Mouse (Mus musculus): Measurements from ENCODE around the gene Klk9. TPM values are rescaled to one million over a fixed set of nuclear protein-coding genes. Genes with fewer than 3 reads are reported as not detected.

The Klk9 gene
- polyA plus RNA-seq (2012; rRNA removed) = 13.5 and 28.2 TPM in 2 replicates

DNA sequence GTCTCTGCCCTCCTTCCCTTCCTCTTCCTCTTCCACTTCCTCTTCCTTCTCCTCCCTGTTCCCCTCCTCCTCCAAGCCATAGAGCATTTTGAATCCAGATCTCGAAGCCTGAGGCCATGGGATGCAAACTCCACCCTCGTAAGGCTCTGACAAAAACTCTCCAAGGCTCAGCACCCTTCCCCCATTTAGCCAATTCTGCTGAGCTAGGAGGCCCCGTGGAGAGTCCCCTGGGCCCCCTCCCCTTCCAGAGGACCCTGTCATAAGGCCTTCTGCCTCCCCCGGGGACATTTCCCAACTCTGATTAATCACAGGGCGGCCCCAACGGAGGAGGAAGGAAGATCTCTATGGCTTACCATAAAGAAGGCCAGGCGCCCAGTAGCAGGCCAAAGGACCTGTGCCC is at the start of gene Klk9:
Klk9 (plus strand) TSS at position 301 of the 400 bp plus-strand sequence.

DNA sequence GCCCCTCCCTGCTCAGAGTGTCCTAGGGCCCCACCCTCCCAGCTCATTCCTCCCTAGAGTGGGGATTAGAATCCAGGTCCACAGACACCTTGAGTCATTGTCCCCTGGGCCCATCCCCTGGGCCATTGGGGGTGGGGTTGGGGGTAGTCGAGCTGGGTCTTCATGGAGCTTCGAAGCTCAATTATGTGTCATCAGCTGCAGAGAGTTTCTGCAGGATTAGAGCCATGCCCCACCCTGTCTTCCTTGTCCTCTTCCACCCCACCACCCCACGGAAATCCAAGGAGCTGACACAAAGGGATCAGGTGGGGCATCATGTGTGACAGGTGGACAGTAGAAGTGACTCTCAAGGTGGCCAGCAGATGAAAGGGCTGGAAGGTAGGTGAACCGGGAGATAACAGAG is 23.1 kb upstream of the Klk9 start, which contains the start of gene Klk12:
Klk12 (plus strand) TSS at position 301 of the 400 bp plus-strand sequence.

DNA sequence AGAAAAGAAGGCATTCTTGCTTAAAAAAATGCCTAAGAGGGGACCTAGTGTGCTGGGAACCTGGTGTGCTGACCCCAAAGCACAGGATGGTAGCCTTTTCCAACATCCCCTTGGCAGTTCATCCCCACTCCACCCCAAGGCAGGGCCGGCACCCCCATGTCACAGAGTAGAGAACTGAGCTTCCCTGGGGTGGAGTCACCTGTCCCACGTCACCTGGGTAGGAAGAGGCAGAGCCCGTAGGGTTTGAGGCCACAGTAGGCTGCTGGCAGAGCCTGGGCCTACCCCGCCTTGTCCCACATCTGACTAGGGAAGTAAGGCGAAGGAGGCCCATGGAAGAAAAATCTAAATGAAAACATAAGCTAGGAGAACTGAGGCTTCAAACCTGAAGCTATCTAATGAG is 17.3 kb upstream of the Klk9 start, which contains the start of gene Klk11:
Klk11 (plus strand) TSS at position 241 of the 400 bp plus-strand sequence.

DNA sequence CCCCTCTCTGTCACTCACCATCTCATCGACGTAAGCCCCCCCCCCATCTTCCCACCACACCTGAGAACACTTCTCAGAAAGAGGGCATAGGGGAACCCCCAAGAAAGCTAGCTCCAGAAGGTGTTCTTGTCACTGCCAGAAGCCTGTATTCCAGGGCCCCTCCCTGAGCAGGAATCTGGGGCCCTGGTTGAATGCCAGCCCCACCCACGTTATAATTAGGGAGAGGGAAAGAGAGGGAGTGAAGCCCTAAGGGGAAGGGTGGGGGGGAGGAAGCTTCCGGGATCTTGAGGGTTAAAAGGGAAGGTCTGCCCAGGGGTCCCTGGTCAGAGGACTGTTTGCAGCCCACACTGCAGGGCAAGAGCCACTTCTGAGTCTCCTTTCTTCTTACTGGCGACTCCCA is 10.9 kb upstream of the Klk9 start, which contains the start of gene Klk10:
Klk10 (plus strand) TSS at position 290 of the 400 bp plus-strand sequence.

DNA sequence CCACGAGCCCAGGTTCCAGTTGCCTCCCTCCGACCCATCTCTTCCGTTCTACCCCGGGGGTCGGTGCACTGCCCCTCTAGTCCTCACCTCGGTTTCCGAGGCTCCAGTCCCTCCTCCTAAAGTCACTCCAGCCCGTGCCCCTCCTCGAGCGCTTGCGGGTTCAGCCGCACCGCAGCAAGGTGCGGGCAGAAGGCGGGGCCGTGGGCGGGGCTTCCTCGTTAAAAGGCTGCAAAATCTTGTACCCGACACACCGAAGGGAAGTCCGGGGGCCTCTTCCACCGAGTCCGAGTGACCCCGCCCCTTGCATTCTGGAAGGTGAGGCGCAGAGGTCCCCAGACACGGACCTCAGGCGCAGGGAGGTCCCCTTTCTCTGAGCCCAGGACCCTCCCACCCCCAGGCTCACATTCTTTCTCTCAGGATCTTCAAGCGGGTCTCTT is 5.7 kb downstream of the Klk9 start, which contains the start of gene Klk8:
Klk8 (plus strand) TSS at position 245 of the 437 bp plus-strand sequence.

DNA sequence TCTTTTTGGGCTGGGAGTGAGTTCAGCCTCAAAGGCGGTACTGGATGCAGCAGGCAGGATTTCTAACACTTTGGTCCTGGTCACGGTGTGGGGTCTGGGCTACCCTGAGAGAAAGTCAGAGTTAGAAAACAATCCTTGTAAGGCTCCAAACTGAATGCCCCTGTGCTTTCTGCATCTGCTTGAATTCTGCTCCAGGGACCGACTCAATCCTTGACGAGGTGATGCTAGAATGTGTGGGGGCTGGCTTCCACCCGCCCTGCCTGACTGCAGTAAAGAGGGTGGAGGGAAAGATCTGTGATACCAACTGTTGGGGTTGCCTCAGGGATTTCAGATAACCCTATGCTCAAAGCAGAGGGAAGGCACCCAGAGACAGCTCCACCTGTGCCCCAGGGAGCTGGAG is 19.3 kb downstream of the Klk9 start, which contains the start of gene Klk7:
Klk7 (plus strand) TSS at position 301 of the 400 bp plus-strand sequence.

DNA sequence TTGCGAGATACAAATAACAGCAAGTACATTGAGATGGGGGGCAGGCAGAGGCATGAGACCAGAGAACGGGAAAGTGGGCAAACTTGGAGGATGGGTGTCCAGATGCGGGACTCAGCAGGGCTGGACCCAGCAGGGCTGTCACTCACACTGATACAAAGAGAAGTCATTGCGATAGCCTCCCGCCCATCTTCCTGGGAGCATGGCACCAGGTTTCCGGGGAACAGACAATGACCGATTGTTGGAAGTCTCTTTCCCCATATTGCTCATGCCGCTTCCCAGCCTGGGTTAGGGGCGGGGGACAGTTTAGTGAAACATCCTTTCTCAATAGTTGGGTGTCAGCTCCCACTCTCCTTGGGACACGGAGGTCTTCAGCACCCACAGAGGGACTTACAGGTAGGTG is 32.5 kb downstream of the Klk9 start, which contains the start of gene Klk6:
Klk6 (plus strand) TSS at position 301 of the 400 bp plus-strand sequence.

DNA sequence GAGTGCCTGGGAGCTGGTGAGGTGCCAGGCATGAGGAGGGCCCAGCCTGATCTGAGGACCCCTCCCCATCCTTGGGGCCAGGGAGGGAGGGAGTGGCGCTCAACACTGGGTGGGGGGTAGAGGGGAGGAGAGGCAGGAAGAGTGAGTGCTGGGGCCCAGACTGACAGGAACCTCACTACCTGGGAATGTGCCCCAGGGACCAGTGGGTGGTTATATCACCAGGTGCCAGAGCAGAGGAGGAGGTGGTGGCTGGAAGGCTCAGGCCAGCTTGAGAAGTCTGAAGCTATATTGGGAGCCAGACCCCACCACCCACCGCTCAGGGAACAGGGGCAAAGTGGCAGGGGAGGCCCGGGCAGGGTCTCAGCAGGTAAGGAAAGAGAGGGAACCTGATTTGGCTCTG is 50.0 kb downstream of the Klk9 start, which contains the start of gene Klk5:
Klk5 (plus strand) TSS at position 271 of the 400 bp plus-strand sequence.

Other genes starting within 250 kb of the Klk9 start
- gene Cd33, start 247.5 kb upstream of the Klk9 start, polyA plus RNA-seq (2012; rRNA removed) = 2.5 and 2.8 TPM in 2 replicates
- 0.17 and 0.19 TPM in 2 replicates for gene Zfp658, start 229.6 kb upstream of the Klk9 start, polyA plus RNA-seq (2012; rRNA removed)
- 0.06 and 0.27 TPM in 2 replicates for gene Zfp719, start 212.3 kb upstream of the Klk9 start, polyA plus RNA-seq (2012; rRNA removed)
- not detected in 2 replicates for gene Zfp819, start 184.7 kb upstream of the Klk9 start, polyA plus RNA-seq (2012; rRNA removed)
- 0.05 TPM in 1 of 2 replicates, not detected in the other for gene Ceacam18, start 157.2 kb upstream of the Klk9 start, polyA plus RNA-seq (2012; rRNA removed)
- 0.71 and 1.8 TPM in 2 replicates for gene Siglece, start 131.7 kb upstream of the Klk9 start, polyA plus RNA-seq (2012; rRNA removed)
- 7.3 and 10.5 TPM in 2 replicates for gene Ctu1, start 119.9 kb upstream of the Klk9 start, polyA plus RNA-seq (2012; rRNA removed)
- gene Klk14, start 101.5 kb upstream of the Klk9 start, polyA plus RNA-seq (2012; rRNA removed) = 8.7 and 11.1 TPM in 2 replicates
- gene Klk13, start 79.3 kb upstream of the Klk9 start, polyA plus RNA-seq (2012; rRNA removed) = 36.1 and 62.4 TPM in 2 replicates
- 2.5 and 6.0 TPM in 2 replicates for gene Klk12, start 23.0 kb upstream of the Klk9 start, polyA plus RNA-seq (2012; rRNA removed)
- 27.7 and 37.5 TPM in 2 replicates for gene Klk11, start 17.3 kb upstream of the Klk9 start, polyA plus RNA-seq (2012; rRNA removed)
- gene Klk10, start 10.9 kb upstream of the Klk9 start, polyA plus RNA-seq (2012; rRNA removed) = 70.8 and 139 TPM in 2 replicates
- gene Klk8, start 5.7 kb downstream of the Klk9 start, polyA plus RNA-seq (2012; rRNA removed) = 35.2 and 46.8 TPM in 2 replicates
- gene Klk7, start 19.4 kb downstream of the Klk9 start, polyA plus RNA-seq (2012; rRNA removed) = 5.4 and 17.8 TPM in 2 replicates
- gene Klk6, start 32.6 kb downstream of the Klk9 start, polyA plus RNA-seq (2012; rRNA removed) = 4.1 and 11.7 TPM in 2 replicates
- gene Klk5, start 50.1 kb downstream of the Klk9 start, polyA plus RNA-seq (2012; rRNA removed) = 26.4 and 45.6 TPM in 2 replicates
- gene Klk4, start 89.3 kb downstream of the Klk9 start, polyA plus RNA-seq (2012; rRNA removed) = not detected in 2 replicates
- gene Klk15, start 141.8 kb downstream of the Klk9 start, polyA plus RNA-seq (2012; rRNA removed) = not detected in 2 replicates
- not detected in 2 replicates for gene Klk1b8, start 158.8 kb downstream of the Klk9 start, polyA plus RNA-seq (2012; rRNA removed)
- gene Klk1b1, start 174.9 kb downstream of the Klk9 start, polyA plus RNA-seq (2012; rRNA removed) = not detected in 2 replicates
- not detected in 2 replicates for gene Klk1b9, start 184.2 kb downstream of the Klk9 start, polyA plus RNA-seq (2012; rRNA removed)
- gene Klk1b11, start 204.0 kb downstream of the Klk9 start, polyA plus RNA-seq (2012; rRNA removed) = not detected in 2 replicates
- 0.30 and 0.31 TPM in 2 replicates for gene Klk1b26, start 220.3 kb downstream of the Klk9 start, polyA plus RNA-seq (2012; rRNA removed)

Measured in stomach, adult 2 months (tissue).